Mouse (Mus musculus) liver, adult 2 months (tissue): ENCODE measurements around the gene Ccpg1os. TPM values are rescaled to one million over a fixed set of nuclear protein-coding genes. Genes with fewer than 3 reads are reported as not detected.

ENCODE experiments used
- DNase-seq: peaks from one replicate; pipeline ENCODE4 v3.0.0-alpha.2; 2011; ENCODE audit warnings: low read depth, low spot score; ENCODE audit errors: extremely low read depth
- H3K27ac ChIP-seq: fragments of 200-500 bp; replicated peaks from 2 replicates; pipeline ENCODE4 v1.5.1; 2012; ENCODE audit warnings: low read depth, mild to moderate bottlenecking, control low read depth, inconsistent platforms, low read length; ENCODE audit not compliant: insufficient read depth
- H3K27me3 ChIP-seq: fragments of 200-500 bp; 2 replicates; pipeline ENCODE4 v1.6.1; 2012; ENCODE audit warnings: mild to moderate bottlenecking, moderate library complexity, low read length, inconsistent platforms; ENCODE audit not compliant: control insufficient read depth, insufficient read depth
- H3K36me3 ChIP-seq: fragments of 200-500 bp; 2 replicates; pipeline ENCODE4 v1.6.1; 2012; ENCODE audit warnings: low read length, inconsistent platforms; ENCODE audit not compliant: control insufficient read depth, insufficient read depth
- H3K4me1 ChIP-seq: fragments of 200-500 bp; 2 replicates; pipeline ENCODE4 v1.6.1; 2011; ENCODE audit warnings: low read length; ENCODE audit not compliant: control insufficient read depth, insufficient read depth
- H3K4me3 ChIP-seq: fragments of 200-500 bp; 2 replicates; pipeline ENCODE4 v1.5.1; 2011; ENCODE audit warnings: low read depth, mild to moderate bottlenecking, control low read depth, low read length, moderate library complexity; ENCODE audit not compliant: insufficient read depth
- H3K79me2 ChIP-seq: fragments of 200-500 bp; 2 replicates; pipeline ENCODE4 v1.6.1; 2012; ENCODE audit warnings: inconsistent platforms, mild to moderate bottlenecking, low read length, moderate library complexity; ENCODE audit not compliant: control insufficient read depth, insufficient read depth
- H3K9ac ChIP-seq: fragments of 200-500 bp; 2 replicates; pipeline ENCODE4 v1.6.1; 2012; ENCODE audit warnings: low read depth, mild to moderate bottlenecking, control low read depth, inconsistent platforms, low read length
- CTCF ChIP-seq: fragments of 200-500 bp; IDR thresholded peaks from 2 replicates; pipeline ENCODE4 v1.5.1; 2011; ENCODE audit warnings: low read depth, low read length, control low read depth
- POLR2A ChIP-seq: fragments of 200-500 bp; IDR thresholded peaks from 2 replicates; pipeline ENCODE4 v1.6.1; 2011; ENCODE audit warnings: low read length, control low read depth; ENCODE audit not compliant: insufficient read depth; ENCODE audit errors: extremely low read depth
- WGBS: fragments of 180-500 bp; shearing (Covaris S2); methylation state at CpG from one replicate; pipeline ENCODE4 v1.1.7; 2018; 5-methylcytosine and 5-hydroxymethylcytosine counted together
- polyA plus RNA-seq: library from polyadenylated mRNA; depleted of rRNA; stranded (reverse); fragments of >200 nt; gene quantifications from 2 replicates; pipeline ENCODE4 v1.2.3, GENCODE M21; 2012
- total RNA-seq: library from RNA; depleted of rRNA; stranded (reverse); fragments of >200 nt; gene quantifications from 2 replicates; pipeline ENCODE4 v1.2.3, GENCODE M21; 2014

Ccpg1os gene
- total and polyA plus RNA-seq, 2 experiments, result 9.4 to 15.8 TPM

DNA sequence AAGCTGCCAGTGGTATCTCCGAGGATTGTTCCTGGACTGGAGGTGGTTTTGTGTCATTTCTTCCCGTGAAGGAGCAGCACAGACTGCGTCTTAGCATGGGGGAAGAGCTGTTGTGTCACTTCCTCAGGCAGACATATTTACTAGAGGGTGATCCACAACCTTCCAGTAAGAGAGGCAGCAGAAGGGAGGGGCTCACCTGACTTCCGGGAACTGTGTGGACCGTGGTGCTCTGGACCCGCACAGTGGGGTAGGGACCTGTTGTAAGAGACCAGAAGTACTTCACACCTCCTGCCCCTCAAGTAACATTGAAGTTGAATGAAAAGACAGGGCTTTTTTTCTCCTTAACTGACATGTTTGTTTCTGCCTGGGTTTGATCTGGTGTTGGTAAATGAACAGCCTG, 19.9 kb upstream of the Ccpg1os start:
- Histone ChIP-seq H3K4me1 (peaks cover 4% of the 10 kb centered on the region; the same call in 1 of the 2 replicates), H3K79me2 (no peaks in the 10 kb centered on the region)
- 93% methylated on average over 6 of the region's 6 CpGs for WGBS

DNA sequence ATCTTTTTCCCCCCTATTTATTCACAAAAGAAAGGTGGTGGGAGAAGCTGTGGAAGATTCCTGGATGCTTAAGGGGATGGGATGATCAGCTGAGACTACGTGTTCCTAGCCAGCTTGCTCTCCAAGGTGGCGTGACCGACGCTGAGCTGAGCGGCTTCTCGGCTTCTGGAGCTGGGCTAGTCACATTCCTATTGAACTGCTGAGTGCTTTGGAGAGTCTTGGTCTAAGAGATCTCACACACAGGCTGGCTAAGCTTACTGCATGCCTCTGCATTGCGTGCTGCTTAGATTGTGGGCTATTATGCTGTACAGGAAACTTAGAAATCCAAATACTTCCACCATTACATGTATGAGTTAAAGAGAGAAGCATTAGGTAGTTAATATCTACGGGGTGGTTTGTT, 18.9 kb upstream of the Ccpg1os start:
- TF ChIP-seq CTCF, result no peak
- TF ChIP-seq POLR2A, result no peak
- DNase-seq, result no peak
- Histone ChIP-seq H3K79me2 (no peaks in the 10 kb centered on the region), H3K9ac (no peak overlapping the region), H3K27ac (no peak overlapping the region), H3K27me3 (no peaks in the 10 kb centered on the region), H3K36me3 (peaks cover 43% of the 10 kb centered on the region), H3K4me3 (no peak overlapping the region), H3K4me1 (peaks cover 4% of the 10 kb centered on the region; the same call in 1 of the 2 replicates)
- 95% methylated on average over 8 of the region's 8 CpGs for WGBS

More for the DNA sequence above, 19.9 kb upstream of the Ccpg1os start:
- Histone ChIP-seq H3K9ac (no peak overlapping the region), H3K27me3 (no peaks in the 10 kb centered on the region), H3K36me3 (peaks cover 47% of the 10 kb centered on the region), H3K4me3 (no peak overlapping the region), H3K27ac (no peak overlapping the region)
- TF ChIP-seq POLR2A (no peak), CTCF (no peak)
- no peak for DNase-seq

DNA sequence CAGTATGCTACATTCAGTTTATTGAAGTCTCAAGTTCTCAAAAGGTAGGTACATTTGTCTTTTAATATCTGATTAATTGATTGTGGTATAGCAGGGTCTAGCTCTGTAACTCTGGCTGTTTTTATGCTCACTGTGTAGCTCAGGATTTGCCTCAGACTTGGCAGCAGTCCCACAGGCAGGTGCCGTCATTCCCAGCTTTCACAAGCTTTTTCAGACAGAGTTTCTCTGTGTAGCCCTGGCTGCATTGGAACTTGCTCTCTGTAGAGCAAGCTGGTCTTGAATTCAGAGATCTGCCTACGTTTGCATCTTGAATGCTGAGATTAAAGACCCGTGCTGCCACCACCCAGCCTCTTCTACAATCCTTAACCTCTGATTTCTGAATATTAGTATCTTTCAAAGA, 17.0 kb upstream of the Ccpg1os start:
- Histone ChIP-seq H3K36me3 (peaks cover 38% of the 10 kb centered on the region), H3K79me2 (no peaks in the 10 kb centered on the region), H3K9ac (no peak overlapping the region), H3K4me3 (no peak overlapping the region), H3K27ac (no peak overlapping the region), H3K27me3 (no peaks in the 10 kb centered on the region), H3K4me1 (peaks cover 4% of the 10 kb centered on the region; the same call in 1 of the 2 replicates)
- DNase-seq, result peak; percentile 18
- 36% methylated on average over 3 of the region's 3 CpGs for WGBS
- TF ChIP-seq POLR2A (no peak), CTCF (no peak)

DNA sequence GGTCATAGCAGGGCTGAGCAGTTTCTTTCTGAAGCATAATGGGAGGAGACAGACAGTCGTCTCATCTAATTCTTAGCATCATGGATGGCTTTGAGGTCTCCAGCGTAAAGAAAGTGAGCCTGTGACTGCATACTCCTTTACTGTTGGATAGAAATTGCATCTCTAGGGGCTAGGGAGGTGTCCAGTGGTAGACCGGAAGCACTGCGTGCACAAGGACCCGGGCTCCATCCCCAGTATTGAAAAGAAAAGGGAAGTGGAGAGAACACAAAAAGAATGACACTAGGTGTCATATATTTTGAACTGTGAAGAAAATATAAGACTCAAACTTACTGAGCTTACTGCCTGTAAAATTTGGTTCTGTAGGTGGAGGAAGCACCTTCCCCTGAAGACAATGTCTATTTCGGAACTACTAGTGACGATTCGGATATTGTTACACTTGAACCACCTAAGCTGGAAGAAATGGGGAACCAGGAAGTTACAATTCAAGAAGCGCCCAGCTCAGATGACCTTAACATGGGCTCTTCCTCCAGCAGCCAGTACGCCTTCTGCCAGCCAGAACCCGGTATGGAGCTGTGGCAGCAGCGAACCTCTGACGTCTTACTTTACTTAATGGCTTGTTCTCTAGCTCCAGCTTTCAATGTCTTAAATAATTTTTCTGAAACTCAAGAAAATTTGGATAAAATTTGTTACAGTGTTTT, 16.3 kb upstream of the Ccpg1os start:
- no peak for DNase-seq
- H3K36me3 ChIP-seq, result peaks cover 36% of the 10 kb centered on the region
- H3K79me2 ChIP-seq, result 0 out of 2 replicates have a peak, but pooled peaks cover 3% of the 10 kb centered on the region
- no peak for TF ChIP-seq POLR2A
- TF ChIP-seq CTCF, result no peak
- no peaks in the 10 kb centered on the region for H3K27me3 ChIP-seq
- H3K27ac ChIP-seq, result no peak overlapping the region
- no peak overlapping the region for H3K4me3 ChIP-seq
- H3K9ac ChIP-seq, result no peak overlapping the region
- WGBS, result 88% methylated on average over 13 of the region's 13 CpGs
- H3K4me1 ChIP-seq, result peaks cover 4% of the 10 kb centered on the region; the same call in 1 of the 2 replicates

DNA sequence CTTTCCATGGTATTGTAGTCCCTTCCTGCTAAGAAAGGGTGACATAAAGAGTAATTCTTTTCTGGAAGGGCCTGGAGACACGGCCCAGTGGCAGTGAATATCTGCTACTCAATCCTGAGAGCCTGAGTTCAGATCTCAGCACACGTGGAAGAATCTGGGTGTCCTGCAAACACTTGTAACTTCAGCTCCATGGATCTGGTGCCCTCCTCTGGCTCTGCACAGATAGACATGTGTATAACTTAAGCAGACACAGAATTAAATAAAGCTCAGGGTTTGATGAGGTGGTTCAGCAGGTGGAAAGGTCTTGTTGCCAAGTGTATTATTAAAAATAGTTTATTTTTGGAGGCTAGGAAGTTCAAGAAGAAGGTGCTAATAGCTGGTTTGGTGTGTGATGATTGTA, 15.3 kb upstream of the Ccpg1os start:
- H3K79me2 ChIP-seq, result 0 out of 2 replicates have a peak, but pooled peaks cover 3% of the 10 kb centered on the region
- no peak overlapping the region for H3K4me3 ChIP-seq
- no peak for TF ChIP-seq CTCF
- no peak for TF ChIP-seq POLR2A
- peaks cover 4% of the 10 kb centered on the region; the same call in 1 of the 2 replicates for H3K4me1 ChIP-seq
- H3K9ac ChIP-seq, result no peak overlapping the region
- H3K27ac ChIP-seq, result no peak overlapping the region
- 88% methylated on average over 2 of the region's 2 CpGs for WGBS
- no peaks in the 10 kb centered on the region for H3K27me3 ChIP-seq
- no peak for DNase-seq
- peaks cover 30% of the 10 kb centered on the region for H3K36me3 ChIP-seq

DNA sequence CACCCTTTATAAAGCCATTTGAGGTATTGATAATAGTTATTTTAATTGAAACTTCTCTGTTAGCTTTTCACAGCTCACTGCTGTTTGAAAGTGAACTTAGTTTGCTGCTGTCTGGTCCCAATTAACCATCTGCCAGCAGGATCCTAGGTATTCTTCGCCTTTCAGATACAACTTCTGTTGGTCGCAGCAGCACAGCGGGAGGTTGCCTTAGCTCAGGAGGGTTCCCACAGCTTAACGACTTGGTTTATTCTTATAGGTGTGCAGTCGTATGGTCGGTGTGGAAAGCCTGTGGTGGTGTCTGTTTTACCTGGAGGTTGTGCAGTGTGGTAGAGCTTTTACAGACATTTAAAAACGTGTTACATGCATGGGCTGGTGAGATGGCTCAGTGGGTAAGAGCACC, 11.6 kb upstream of the Ccpg1os start:
- no peak overlapping the region for H3K4me3 ChIP-seq
- no peak overlapping the region for H3K27ac ChIP-seq
- peaks cover 3% of the 10 kb centered on the region; the same call in 1 of the 2 replicates for H3K79me2 ChIP-seq
- no peak for TF ChIP-seq CTCF
- no peak for TF ChIP-seq POLR2A
- DNase-seq, result no peak
- no peak overlapping the region for H3K9ac ChIP-seq
- peaks cover 16% of the 10 kb centered on the region for H3K36me3 ChIP-seq
- no peaks in the 10 kb centered on the region for H3K4me1 ChIP-seq
- no peaks in the 10 kb centered on the region for H3K27me3 ChIP-seq
- 87% methylated on average over 7 of the region's 7 CpGs for WGBS
